Mouse (Mus musculus): ENCODE data around the gene Hoxb2. TPM values are rescaled to one million over a fixed set of nuclear protein-coding genes. Genes with fewer than 3 reads are reported as not detected.

Gene Hoxb2
- total RNA-seq, 2 experiments from 2014 or later: 0.66 to 1.3 TPM

- DNase-seq: no peak
Observed at GRCm38 (mm10) chr11:96316696-96317607, 33.4 kb upstream of the Hoxb2 start.

GRCm38 (mm10) chr11:96317608-96318367, 32.5 kb upstream of the Hoxb2 start, which contains the start of gene Hoxb4:
Gene Hoxb4 (plus strand): TSS chr11:96318267.
- DNase-seq: no peak

GRCm38 (mm10) chr11:96318368-96319070, 31.8 kb upstream of the Hoxb2 start:
- DNase-seq: no peak

DNA sequence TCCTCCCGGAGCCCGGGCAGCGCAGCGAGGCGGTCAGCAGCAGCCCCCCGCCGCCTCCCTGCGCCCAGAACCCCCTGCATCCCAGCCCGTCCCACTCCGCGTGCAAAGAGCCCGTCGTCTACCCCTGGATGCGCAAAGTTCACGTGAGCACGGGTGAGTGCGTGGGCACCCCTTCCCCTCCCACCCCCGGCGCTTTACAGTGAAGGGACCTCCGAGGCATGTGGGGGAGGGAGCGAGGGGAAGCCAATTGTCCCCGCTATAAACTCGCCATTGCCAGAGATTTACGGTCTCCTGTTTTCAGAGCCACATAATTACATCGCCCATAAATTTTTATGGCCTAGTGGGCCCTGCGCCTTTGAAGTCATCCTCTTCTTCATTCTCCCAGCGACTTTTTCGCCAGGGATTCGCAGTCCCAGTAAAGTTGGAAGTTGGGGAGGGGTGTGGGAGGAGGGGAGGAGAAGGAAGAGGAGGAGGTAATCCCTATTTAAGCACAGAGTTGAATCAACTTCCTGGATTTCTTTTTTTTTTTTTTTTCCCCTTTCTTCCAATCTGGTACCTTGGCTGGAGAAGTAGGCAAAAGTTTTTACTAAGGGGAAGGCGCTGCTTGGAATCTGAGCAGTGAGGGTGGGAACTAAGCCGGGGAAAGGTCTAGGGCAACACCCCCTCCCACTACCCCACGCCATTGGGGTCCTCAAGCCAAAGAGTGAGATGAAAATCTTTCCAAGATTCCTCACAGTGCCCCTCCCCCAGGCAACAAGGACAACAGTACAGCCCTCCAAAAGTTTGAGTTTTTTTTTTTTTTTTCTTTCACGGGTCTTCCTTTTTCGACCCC, 31.0 kb upstream of the Hoxb2 start:
- no peak for DNase-seq

DNA sequence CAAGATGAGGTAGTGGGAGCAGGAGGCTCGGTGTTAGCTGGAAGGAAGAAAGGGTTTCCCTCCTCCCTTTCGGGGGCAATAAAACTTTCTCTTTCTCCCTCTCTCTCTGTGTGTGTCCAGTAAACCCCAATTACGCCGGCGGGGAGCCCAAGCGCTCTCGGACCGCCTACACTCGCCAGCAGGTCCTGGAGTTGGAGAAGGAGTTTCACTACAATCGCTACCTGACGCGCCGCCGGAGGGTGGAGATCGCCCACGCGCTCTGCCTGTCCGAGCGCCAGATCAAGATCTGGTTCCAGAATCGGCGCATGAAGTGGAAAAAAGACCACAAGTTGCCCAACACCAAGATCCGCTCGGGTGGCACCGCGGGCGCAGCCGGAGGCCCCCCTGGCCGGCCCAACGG, 30.4 kb upstream of the Hoxb2 start:
- DNase-seq: no peak

DNA sequence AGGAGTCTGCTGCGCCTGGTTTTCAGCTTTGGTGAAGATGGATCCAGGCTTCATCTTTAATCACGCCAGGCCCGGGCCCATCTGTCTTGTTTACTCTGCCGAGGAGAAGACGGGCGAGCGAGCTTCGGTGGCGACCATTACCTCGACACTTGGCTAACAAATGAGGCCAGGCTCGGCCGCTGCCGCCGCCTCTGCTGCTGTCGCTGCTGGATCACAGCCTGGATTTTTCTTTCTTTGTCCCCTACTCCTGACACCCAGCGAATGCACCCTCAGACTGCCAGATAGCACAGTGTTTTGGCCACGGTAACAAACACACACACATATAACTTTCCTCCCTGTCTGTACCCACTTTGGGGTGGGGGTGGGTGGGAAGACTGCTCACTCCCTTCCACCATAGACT, 29.6 kb upstream of the Hoxb2 start:
- no peak for DNase-seq

DNA sequence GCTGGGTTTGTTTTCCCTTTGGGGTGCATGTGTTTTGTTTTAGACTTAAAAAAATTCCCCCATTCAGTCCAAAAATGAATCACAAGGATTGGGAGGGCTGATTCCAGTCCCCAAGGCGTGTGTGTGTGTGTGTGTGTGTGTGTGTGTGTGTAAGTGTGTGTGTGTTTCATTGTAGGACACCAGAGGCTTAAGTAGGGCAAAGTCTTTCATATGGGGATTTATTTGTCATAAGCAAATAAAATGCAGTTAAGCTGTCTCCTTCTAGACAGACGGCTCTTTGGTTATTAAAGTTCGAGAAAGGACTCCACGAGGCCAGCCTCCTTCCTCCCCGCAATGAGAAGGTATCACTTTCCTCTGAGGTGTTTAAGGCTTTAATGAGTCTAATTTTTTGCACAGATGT, 28.5 kb upstream of the Hoxb2 start:
- no peak for DNase-seq

GRCm38 (mm10) chr11:96322738-96323137, 27.6 kb upstream of the Hoxb2 start:
- no peak for DNase-seq

- DNase-seq: no peak
Observed at GRCm38 (mm10) chr11:96323154-96323553, 27.2 kb upstream of the Hoxb2 start, which contains the start of gene Hoxb3. Gene Hoxb3 (plus strand): TSS chr11:96323326.

GRCm38 (mm10) chr11:96324125-96324524, 26.2 kb upstream of the Hoxb2 start:
- DNase-seq: no peak

DNA sequence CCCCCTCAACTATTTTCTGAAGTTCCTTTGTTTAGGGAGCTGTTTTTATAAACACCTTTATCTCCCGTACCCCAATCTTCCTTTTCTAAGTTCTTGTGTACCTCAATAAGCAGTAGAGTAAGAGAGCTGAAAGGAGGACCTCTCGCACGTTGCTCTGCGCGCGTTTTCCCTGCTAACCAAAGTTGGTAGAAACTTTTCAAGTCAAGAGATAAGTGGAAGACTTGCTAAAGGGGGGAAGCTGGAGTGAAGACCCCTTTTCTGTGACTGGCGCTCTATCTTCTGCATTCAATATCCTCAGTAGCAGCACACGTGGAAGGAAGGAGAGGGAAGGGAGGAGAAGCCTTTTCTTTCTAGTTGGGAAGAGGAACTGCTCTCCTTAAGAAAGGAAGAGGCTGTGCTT, 25.4 kb upstream of the Hoxb2 start:
- no peak for DNase-seq

DNA sequence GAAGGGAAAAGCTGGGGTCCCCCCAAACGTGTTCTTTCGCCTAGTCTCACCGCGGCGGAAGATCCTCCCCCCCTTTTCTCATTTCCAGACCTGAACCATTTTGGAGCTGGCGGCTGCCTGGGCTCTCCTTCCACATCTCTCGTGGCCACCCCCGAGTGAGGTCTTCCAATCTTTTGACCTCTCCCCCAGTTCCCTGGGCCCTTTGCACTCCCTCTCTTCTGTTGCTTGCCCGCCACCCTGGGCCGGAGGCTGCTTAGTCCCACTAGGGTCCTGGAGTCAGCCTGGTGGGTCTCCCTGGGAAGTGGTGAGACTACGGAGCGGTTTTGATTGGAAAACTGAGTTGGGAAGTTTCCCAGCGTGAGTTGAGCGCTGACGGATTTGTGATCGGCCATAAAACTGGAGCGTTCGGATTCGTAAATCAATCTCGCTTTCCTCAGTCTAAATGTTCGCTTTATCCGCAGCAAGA, 24.5 kb upstream of the Hoxb2 start:
- no peak for DNase-seq

GRCm38 (mm10) chr11:96326705-96327104, 23.6 kb upstream of the Hoxb2 start:
- no peak for DNase-seq

GRCm38 (mm10) chr11:96327122-96327521, 23.2 kb upstream of the Hoxb2 start:
- DNase-seq: no peak

GRCm38 (mm10) chr11:96327750-96328149, 22.6 kb upstream of the Hoxb2 start:
- DNase-seq: no peak

DNA sequence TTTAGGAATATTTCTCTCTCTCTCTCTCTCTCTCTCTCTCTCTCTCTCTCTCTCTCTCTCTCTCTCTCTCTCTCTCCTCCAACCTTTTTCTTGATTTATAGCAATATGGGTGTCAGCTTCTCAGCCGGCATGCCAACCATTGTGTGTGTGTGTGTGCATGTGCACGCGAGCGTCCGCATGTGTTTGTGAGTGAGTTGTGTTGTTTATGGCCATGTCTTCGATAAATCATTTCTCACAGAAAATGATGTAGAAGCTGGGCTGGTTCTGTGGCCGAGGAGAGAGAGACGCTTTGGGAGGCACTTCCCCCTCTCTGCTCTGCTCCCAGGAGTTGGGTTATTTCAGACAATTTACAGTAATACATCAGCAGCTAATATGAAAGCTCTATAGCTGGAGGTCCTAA, 21.7 kb upstream of the Hoxb2 start:
- no peak for DNase-seq

DNA sequence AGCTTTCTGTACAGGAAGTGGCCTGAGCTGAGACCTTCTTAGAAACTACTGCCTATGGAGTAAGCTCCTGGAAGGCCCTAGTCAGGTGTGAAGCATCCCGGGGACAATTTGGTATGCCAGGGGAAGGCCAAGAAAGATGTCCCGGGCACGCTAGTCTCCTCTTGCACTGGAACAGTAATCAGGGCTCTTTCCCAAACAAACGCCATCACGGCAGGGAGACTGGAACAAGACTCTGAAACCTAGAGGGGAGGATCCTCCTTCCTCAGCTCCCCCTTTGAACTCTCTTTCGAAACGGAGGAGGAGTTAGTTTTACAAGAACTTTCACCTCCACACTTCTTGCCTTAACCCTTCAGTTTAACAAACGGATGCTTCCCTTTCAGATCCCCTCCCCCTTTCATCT, 18.2 kb upstream of the Hoxb2 start:
- no peak for DNase-seq

- no peak for DNase-seq
Observed at GRCm38 (mm10) chr11:96332618-96333032, 17.7 kb upstream of the Hoxb2 start.

GRCm38 (mm10) chr11:96333241-96334001, 16.9 kb upstream of the Hoxb2 start:
- no peak for DNase-seq

- DNase-seq: no peak
Observed at GRCm38 (mm10) chr11:96334002-96334364, 16.3 kb upstream of the Hoxb2 start.

GRCm38 (mm10) chr11:96334998-96335397, 15.3 kb upstream of the Hoxb2 start:
- no peak for DNase-seq
